Mouse (Mus musculus) heart, adult 18-20 months (tissue): Measurements from ENCODE around the gene Gatb. TPM values are rescaled to one million over a fixed set of nuclear protein-coding genes. Genes with fewer than 3 reads are reported as not detected.

Source experiments
- total RNA-seq, 2 experiments: library from RNA; stranded (reverse); gene quantifications; 2 replicates each; pipeline ENCODE4 v1.2.3; 2021

The Gatb gene
- total RNA-seq, 2 experiments from 2014 or later, result 52.3 to 52.6 TPM

Other genes starting within 250 kb of the Gatb start
- 10 to 100 TPM; 47.6 to 48.0 TPM for gene Fam160a1, start 243.2 kb downstream of the Gatb start, total RNA-seq